Mouse (Mus musculus) thymus, postnatal 10 days (tissue): ENCODE measurements at regions not wholly inside any gene's neighbourhood (a gene's known extent, or its start where the extent isn't known, plus 50 kb on each side); places are given as distances from the start of the nearest gene placed in this dataset.

Experiments
- DNase-seq, 2 experiments: peaks; one replicate each; pipeline ENCODE4 v3.0.0; 2021; ENCODE audit warnings: low spot score in 2 of 2

DNA sequence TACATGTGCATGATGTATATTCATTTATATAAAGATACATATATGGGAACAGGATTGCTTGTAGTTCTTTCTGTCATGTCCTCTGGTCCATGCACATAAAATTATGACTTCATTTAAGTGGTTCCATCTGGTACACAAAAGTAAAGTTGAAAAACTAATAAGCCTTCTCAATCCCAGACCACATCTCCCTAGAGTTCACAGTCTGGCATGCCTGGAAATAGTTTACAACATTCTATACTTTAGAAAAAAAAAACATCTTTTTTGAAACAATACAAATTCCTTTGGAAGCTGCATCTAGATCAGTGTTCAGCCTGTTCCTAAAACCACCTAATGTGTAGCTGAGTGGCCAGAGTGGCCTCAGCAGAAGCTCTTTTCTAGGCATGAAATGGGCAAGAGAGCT, 578.2 kb upstream of the Marcks start:
- DNase-seq = no peak

DNA sequence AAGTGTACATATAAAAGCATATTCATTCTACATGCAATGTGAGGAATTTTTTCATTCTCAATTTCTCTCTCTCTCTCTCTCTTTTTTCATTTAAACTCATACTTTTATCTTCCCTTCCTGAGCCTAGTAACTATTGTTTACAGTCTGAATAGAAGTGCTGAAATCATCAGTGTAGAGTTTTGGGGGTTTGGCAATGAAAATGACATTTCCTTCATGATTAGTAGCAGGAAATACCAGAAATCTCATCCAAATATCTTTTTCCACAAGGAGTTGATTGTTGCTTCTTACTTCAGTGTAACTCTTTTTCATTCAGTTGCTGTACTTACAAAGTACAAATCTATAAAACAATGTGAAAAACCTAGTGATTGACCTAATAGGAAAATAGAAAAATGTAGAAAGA, 572.7 kb upstream of the Marcks start:
- DNase-seq = no peak

DNA sequence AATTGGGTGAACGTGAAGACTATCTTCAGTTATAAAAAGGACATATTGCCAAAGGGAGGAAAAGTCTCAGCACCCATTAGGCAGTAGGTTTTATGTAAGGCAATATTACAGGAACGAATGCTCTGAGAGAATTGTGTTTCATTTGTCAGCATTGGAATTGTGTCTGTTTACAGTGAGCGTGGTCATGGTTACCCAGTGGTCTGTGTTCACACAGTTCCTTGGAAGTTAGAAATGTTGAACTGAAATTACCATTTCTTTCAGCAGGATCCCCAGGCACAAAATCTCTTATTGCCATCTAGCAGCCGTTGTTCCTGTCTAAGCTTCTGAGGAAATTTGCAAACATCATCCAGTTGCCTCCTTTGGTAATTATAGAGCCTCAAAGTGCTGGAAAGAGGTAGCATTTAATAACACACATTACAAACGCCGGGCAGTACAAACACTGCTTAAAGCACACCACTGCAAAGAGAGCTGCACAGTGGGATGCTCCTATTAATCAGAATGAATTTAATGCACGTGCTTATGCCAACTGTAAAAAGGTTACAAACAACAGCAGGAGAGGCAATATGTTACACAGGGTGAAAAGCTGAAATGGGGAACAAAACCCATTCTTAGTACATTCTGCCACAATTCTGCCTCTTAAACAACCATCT, 555.4 kb upstream of the Marcks start:
- no peak for DNase-seq

DNA sequence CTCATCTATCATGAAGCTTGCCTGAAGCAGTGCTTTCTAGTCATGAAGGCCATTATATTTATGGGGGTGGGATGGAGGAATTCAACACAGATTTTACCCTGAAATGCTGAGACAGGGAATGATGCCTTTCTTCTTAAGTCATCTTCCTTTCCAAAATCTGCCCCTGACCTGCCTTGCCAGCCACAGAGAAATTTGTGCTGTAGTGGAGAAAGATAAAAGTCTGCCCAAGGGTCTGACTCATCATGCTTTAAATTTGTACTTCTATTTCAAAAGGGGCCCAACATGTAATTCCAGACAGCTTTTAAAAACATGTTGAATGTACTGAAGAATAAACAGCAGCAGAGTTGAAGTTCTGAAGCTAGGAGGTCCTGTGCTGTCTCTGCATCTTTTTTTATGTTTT, 554.1 kb upstream of the Marcks start:
- DNase-seq = no peak

DNA sequence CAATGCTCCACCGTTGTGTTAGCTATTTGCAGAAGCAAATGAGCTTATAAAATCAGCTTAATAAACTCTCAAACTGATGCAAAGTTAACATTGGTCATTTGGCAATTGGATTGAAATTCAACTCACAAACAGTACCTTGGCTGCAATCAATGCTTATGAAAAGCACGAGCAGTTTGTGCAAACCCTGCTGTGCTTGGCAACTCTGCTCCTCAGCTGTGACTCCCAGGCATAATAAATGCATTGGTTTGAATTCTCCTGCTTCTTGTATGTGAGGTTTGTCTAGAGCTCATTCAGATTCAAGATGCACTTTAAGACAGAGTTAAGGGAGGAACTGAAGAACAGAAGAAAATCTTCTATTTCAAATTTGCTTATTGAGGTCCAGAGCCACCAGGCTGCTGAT, 553.2 kb upstream of the Marcks start:
- DNase-seq = no peak

DNA sequence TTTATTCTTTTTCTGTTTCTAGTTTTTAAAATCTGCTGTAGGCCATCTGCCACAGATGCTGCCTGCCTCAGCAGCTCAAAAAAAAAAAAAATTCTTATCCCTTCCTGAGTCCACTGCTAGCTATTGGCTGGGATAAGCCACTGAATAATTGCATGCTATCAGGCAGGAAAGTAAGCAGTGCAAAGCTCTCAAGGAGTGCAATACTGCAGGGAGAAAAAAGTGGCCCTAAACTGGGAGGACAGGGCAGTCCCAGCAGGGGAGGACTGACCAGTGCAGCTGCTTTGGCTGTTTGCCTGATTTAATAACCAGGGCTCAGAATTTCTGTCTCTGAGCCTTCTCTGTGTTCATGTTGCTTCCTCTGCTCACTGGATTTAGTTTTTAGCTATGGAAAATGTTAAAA, 544.4 kb upstream of the Marcks start:
- no peak for DNase-seq

DNA sequence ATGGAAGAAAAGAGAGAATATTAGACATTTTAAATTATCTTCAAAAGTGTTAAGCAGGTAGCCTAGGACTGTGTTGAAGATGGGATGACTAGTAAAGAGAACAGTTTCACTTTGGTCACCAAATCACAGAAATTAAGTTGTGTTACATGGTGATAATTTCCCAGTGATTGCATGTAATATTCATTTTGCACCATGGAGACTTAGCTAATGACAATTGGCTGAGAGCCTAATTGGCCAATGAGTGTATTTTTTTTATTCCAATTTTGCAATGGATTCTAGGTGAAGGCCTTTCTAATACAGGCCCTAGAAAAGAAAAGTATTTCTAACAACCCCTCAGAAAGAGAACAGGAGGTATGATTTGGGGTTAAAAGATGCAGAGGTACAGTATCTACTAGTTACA, 541.9 kb upstream of the Marcks start:
- DNase-seq = no peak

DNA sequence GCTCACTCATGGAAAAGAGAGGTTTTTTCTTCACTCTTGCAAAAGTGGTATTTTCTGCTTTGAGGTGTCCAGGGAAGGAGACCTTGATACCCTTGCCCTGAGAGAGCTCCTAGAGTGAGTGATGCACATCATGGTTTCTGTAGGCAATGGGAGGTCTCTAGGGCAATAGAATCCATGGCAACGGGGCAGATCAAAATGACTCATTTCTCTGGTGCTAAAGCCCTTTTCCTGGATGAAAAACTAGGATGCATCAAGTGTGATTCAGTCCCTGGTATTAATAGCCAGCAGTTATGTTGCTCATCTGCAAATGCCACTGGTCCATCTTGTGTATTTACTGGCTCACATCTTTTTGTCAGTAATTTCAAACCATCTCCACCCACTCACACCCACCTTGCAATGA, 539.1 kb upstream of the Marcks start:
- DNase-seq = no peak

DNA sequence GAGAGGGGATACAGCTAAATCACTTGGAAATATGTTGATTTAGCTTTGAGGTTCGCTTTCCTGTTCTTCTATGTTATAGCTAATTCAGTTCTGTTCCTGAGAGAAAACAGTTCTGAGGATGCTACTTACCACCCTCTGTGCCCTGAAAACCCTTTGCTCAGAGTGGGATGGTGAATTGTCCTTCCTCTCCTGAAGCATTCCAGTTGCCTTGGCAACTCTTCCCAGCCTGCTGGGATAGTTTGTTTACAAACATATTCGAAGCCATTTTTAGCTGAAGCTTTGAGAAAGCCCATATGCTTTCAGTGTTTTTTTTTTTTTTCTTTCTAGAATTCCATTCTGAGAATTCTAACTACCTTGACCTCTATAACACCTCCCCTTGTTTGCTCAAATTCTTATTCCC, 530.1 kb upstream of the Marcks start:
- no peak for DNase-seq

DNA sequence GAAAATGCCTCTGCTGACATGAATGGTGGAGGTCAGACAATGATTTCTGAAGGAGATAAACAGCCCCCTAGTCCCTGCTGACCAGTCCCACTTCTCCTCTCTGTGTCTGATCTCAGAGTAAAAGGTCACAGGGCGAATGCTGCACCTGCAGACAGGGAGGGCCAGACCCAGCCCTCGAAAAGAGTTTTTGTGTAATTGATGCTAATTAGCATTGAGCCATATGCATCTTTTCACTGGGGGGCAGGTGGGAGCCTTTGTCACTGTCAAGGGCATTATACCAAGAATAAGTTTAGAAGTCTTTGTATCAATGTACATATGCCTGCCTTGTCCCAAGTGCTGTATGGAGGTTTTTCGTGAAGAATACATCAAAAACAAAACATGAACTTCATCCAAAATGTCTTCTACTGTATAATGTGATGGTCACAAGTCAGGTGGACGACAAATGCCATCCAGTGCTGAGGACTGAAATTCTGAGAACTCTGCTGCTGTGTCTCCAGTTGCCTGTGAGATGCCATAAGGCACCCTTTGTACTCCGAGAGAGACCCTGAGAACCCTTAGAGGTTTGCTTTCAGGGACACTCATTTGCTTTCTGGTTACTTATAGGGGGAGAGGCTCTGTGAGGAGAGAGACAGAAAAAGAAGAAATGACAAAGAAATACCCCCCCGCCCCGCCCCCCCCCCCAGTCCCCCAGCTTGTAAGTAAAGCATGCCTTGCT, 528.5 kb upstream of the Marcks start:
- no peak for DNase-seq

DNA sequence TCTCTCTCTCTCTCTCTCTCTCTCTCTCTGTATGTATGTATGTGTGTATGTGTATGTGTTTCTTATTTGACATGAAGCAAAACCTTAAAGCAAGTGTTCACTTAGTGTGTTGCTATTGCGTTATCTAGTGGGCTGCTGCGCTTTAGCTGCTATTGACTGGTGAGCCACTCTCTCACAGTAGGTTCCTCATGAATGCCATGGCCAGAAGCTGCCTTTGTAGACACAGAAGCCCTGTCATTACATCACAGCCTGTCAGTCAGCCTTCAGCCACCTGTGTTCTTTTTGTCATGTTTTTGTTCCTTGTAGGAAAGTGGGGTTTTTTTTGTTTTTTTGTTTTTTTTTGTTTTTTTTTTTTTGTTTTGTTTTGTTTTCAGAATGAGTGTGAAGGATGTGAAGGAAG, 527.8 kb upstream of the Marcks start:
- no peak for DNase-seq

DNA sequence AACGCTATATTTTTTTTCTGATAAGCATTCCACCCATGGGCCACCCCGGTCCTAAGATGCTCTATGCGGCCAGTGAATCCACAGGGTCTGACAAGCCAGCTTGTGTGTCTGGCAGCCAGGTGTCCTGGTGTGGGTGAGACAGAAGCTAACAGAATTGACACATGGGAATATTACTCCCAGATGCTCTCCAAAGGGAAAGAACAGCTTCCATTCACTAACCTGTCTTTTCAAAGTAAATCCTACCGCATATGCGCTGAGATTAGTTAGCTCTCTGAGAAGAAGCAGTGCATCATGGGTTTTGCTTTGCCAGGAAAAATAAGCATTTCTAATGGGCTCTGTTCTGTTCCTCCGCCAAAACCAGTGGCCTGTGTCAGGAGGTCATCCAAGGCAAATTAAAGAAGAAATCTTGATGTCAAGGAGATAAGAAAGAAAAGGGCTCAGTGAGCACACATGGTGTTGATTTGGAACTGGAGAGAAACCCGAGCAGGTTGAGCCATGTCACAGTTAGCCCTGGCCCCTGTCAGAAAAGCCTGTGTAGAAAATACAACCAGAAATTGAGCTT, 498.4 kb upstream of the Marcks start:
- no peak for DNase-seq

DNA sequence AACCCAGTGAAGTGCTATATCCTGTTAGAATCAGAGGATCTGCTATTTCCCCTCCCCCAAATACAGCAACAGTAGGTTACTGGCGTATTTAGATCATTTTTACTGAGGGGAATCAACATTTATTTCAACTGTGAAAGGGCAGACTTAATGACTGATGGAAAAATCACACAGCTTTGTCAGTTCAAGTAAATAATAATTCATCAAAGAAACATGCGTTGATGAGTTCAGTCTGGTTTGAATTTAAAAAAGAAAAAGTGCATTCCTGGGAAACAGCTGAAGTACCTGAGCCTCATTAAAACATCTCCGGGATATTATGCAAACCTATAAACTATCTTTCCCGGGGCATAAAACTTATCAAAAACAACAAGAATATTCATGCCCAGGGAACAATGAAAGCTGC, 497.7 kb upstream of the Marcks start:
- DNase-seq = no peak

DNA sequence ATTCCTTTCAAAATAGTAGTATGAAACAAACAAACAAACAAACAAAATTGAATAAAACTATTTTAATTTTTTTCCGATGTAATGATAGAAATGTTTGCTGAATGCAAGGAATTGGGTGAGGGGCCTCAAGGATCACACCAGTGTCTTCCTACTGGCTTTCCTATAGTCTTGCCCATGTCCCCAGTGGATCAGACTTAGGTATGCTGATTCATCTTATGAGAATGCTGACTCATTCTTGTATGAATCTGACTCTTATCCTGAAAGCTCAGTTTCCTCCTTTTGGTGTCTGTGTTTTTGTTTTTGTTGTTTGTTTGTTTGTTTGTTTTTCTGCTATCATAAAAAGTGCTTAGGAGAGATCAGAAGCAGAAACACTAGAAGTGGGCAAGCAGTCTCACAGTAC, 491.7 kb upstream of the Marcks start:
- no peak for DNase-seq

DNA sequence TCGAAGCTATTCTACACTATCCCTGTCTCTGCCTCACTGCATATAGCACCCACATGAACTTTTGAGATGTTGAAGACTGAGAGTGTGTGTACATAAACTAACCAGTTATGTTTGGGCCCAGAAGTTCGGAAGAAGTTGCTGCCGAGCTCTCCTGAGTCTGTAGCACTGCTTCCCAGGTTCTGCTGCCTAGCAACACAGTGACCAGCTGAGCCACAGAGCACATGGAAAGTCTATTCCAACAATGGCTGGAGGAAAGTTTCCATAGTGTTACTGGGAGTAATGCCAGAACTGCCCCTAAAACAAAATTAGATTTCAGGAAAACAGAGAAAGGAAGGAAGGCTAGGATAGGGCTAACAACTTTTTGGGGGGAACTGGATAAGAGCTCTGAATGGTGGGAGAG, 489.2 kb upstream of the Marcks start:
- no peak for DNase-seq

DNA sequence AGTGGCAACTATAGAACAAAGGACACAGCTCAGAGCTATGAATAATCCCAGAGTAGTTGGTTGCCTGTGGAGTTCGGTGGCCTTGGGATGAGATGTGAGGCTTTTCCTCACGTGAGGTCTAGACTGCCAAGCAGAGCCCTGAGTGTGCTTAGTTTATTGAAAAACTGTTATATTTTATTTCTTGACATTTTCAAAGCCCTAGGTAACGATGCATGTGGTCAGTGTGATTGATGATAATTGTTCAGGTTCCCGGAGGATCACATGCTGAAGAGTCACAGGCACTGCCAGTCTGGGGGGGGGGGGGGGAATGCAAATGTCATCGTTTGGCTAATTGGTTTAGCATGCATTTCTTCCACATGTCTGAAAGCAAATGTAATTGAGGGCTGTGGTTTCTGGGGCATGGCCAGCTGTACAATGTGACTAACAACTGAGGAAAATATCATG, 488.1 kb upstream of the Marcks start:
- peak; percentile 8 to 21 for DNase-seq

DNA sequence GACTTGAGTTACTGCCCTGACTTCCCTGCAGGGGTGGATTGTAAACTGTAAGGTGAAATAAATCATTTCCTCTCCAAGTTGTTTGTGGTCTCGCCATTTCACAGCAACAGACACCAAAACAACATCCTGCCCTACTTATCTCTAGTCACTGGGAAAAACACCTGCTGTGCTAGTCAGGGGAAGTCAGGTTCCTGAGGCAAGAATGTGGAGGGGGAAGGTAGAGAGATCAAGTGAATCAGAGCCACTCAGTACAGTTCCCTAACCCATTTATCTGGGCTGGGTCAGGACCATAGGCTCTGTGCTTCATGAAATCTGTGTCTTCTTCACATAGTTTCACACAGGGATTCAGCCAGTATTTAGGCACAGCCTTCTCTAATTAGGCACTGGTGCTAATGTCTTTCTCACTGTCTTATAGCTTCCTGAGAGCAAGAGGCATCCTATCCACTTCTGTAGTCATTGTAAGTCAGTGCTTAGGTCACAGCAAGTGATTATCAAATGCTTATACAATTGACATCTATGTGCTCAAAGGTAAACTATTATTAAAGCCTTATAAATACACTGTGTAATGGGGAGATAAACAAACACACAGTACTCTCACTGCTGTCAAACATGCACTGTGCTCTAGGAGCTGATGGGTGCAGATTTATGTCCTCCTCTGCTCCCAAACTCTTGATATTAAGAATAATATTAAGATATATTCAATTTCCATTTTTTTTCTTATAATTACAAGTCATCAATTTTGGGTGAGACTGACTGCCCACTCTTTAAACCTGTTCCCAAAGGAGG, 487.4 kb upstream of the Marcks start:
- peak; percentile 33 to 36 for DNase-seq

DNA sequence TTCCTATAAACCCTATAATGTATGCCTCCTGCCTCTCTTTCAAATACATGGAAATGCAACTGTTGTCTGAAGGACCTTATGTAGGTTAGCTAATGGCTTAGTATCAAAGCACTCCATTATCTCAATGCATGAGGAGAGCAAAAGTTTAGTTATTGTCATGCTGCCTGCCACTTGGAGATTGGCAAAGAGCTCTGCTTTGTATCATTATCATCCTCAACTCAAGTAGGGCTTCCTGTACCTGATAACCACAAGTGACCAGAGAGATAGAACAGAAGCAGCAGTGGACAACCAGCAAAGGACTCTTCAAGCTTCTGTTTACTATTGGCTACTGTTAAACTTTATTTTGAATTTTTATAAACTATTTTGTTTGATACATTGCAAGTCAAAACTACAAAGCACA, 484.3 kb upstream of the Marcks start:
- DNase-seq = no peak

DNA sequence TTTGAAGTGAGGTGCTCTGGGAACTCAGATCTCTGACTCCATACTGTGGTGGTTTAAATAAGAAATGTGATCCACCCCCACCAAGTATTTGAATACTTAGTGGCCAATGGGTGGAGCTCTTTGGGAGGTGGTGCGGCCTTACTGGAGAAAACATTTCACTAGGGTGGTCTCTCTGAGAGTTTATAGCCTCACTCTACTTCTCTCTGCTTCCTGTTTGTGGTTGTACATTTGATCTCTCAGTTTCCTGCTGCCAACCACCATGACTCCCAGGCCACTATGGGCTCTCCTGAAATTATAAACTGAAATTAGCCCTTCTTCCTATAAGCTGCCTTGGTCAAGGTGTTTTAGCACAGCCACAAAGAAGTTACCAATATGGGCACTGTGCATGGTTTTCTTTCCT, 479.9 kb upstream of the Marcks start:
- DNase-seq = no peak

DNA sequence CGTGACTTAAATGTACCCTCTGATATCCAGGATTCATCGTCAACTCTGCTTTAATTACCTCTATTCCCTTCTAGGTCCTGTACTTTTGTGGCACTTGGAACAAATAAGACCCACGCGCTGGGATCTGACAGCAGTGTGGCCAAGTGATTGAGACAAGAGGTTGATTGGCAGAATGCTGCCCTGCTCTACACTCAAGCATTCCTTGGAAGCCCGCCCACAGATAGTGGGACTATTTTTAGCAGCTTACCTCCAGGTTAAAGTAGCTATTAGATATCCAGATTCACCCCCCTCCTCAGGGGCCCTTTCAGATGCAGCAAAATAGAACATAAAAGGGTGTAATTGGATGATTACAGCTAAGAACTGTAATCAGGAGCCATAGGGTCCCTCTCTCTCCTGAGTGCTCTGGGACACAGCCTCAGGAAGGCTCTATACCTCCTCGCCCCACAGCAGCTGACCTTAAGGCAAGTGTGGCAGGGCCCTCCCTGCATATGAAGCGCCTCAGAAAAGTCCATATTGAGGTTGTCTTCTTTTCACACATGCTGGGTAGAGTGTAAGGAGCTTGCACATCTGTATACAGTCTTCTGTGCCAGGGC, 479.1 kb upstream of the Marcks start:
- no peak for DNase-seq

DNA sequence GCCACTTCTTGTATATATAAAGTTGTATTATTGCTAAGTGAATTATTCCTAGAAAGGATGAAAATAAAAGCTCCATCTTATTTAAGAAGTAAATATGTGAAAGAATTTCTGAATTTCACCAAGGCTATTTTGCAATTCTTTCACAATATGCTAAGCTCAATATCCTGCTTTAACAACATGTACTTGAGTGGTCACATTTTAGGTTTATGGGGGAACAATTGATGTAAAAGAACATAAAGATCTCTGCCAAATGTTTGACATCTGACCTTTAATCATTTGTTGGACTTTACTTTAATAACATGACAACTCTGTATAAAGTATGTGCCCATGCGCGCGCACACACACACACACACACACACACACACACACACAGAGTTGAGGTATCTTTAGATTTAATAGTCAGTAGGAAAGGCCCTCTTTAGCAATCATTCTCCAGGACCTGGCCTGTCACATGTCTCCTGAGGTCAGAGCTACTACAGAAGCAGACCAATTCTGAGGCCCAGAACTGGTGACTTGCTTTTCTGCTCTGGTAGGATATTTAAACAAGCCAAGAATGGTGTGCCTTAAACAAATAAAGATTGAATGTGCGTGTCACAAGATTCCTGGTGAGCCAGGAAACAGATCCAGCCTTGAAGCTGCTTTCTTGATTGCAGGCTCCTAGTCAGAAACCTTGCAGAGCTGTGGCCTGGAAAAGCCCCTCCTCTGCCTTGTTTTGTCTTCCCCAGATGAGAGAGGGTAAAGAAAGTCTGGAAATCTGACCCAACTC, 477.4 kb upstream of the Marcks start:
- DNase-seq = no peak

DNA sequence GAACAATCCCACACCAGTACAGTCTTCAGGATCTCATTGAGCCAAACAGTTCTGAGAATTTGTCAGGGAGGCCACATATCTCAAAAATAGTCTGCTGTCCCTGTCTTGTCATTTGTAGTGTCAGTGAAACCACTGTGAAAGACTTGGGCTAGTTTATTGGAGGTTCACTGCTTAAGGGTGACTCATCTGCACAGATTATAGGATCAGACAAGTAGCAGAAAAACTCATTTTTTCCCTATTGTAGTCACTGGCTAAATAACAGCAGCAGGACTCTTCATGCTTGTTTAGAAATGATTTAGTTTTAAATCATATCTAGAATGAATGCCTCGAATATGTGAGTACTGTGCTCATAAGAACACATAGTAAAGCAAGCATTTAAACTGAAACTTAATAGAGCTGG, 475.2 kb upstream of the Marcks start:
- DNase-seq = no peak
